Mouse (Mus musculus) liver, embryonic 18 days (tissue): ENCODE measurements around the gene Kcnk16. TPM values are rescaled to one million over a fixed set of nuclear protein-coding genes. Genes with fewer than 3 reads are reported as not detected.

Source experiments
- polyA plus RNA-seq: library from polyadenylated mRNA; depleted of rRNA; stranded (reverse); fragments of >200 nt; gene quantifications from 2 replicates; pipeline ENCODE4 v1.2.3, GENCODE M21; 2012; rRNA removed

The Kcnk16 gene
- 6.5 and 8.4 TPM in 2 replicates for polyA plus RNA-seq

DNA sequence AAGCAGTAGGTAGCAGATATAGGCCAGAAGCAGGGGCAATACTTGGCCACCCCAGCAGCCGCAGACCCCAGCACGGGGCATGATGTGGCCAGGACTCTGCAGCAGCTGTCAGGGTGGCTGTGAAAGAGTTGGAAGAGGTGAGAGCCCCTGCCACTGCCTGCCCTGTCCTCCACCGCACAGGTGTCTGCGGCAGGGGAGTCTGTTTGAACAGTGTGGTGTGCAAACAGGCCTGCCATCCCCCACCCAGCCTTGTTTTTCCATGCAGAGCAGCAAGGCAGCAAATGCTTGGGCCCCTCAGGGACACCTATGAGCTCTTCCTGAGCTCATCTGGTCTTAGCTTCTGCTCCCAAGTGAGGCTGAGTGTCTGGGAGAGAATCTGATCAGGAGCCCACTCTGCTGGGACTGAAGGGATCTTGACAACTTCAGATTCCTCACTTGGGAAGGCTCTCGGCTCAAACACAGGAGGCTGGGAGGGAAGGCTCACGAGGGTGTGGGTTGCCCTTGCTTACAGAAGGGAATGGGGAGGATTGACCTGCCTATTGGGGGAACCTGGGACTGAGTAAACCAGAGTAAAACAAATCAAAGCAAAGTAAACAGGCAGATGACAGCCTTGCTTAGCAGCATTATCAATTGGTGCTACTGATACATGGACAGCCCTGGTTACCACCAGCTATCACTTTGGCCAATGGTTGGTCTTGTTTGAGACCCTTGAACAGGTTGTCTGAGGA is at the start of gene Kcnk16:
Gene Kcnk16 (minus strand): TSS at position 118 of the 728 bp plus-strand sequence.

GRCm38 (mm10) chr14:20294117-20294892 is 25.3 kb upstream of the Kcnk16 start, which contains the start of gene Nudt13:
Nudt13 (plus strand) TSS chr14:20294697.

Other genes with a start within 250 kb of the Kcnk16 start
- gene Saysd1, start 130.7 kb downstream of the Kcnk16 start, polyA plus RNA-seq, result 5.4 and 5.6 TPM in 2 replicates
- 3.6 and 4.2 TPM in 2 replicates for gene Kcnk5, start 87.4 kb downstream of the Kcnk16 start, polyA plus RNA-seq
- 10.0 and 11.2 TPM in 2 replicates for gene Nudt13, start 25.5 kb upstream of the Kcnk16 start, polyA plus RNA-seq
- 18.0 and 18.2 TPM in 2 replicates for gene Ecd, start 78.9 kb upstream of the Kcnk16 start, polyA plus RNA-seq
- gene Fam149b, start 79.0 kb upstream of the Kcnk16 start, polyA plus RNA-seq, result 8.3 and 9.2 TPM in 2 replicates
- gene Dnajc9, start 119.7 kb upstream of the Kcnk16 start, polyA plus RNA-seq, result 37.7 and 42.8 TPM in 2 replicates
- gene Mrps16, start 124.4 kb upstream of the Kcnk16 start, polyA plus RNA-seq, result 22.1 and 23.3 TPM in 2 replicates
- 0.06 and 0.20 TPM in 2 replicates for gene Cfap70, start 183.0 kb upstream of the Kcnk16 start, polyA plus RNA-seq
- gene Anxa7, start 210.9 kb upstream of the Kcnk16 start, polyA plus RNA-seq, result 33.8 and 35.0 TPM in 2 replicates
- 0.97 and 1.1 TPM in 2 replicates for gene Mss51, start 227.7 kb upstream of the Kcnk16 start, polyA plus RNA-seq